Mouse (Mus musculus): Measurements from ENCODE around the gene Eid3.

DNA sequence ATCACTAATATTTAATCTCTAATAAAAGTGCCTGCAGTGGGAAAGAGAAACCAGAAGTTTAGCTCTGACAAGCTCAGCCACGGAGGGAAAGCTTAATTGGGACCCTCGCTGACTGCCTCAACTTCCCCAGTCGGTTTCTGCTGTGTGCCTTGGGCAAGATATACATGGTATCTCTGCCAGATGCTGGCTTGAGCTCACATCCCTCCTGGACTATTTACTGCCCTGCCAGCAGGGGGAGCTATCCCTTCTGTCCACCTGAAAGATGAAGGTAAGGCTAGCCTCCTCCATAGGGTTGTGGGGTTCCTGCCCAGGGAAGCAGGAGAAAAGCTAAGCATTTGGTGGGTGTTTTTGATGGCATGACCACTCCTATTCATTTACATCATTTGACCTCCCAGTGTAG is 43.8 kb downstream of the Eid3 start:
- TF ChIP-seq CTCF (conservative IDR thresholded peaks at IDR 0.05; ENCODE audit: insufficient read depth, insufficient read length, low read depth, low read length) (peak; percentile 66), POLR2A (IDR thresholded peaks at IDR 0.05; ENCODE audit: low read depth, low read length) (no peak)

Measured in kidney, adult 2 months (tissue).